Mouse (Mus musculus): ENCODE measurements around the gene Hmgn2. TPM values are rescaled to one million over a fixed set of nuclear protein-coding genes. Genes with fewer than 3 reads are reported as not detected.
"Not testable (repeated sequence)": the region's sequence is repeated elsewhere in the genome, so short reads cannot be mapped to it uniquely, and the experiment has no call there.

Gene Hmgn2
- total RNA-seq, 1 experiment from 2014 or later: 299 TPM

DNA sequence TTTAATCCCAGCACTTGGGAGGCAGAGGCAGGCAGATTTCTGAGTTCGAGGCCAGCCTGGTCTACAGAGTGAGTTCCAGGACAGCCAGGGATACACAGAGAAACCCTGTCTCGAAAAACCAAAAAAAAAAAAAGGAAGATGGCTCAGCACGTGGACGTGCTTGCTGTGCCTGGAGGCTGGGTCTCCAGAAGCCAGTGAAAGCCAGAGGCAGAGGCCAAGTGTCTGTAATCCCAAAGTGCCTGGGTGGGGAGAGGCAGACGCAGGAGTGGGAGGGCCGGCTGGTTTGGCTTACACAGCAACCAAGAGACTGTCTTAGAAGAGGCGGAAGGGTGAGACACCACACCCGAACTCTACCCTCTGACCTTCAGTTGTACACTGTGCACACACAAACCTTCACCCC is 19.8 kb upstream of the Hmgn2 start:
- ATAC-seq (ENCODE audit: extremely low read depth, insufficient number of reproducible peaks, low FRiP score, poor library complexity, severe bottlenecking): not testable (repeated sequence)

DNA sequence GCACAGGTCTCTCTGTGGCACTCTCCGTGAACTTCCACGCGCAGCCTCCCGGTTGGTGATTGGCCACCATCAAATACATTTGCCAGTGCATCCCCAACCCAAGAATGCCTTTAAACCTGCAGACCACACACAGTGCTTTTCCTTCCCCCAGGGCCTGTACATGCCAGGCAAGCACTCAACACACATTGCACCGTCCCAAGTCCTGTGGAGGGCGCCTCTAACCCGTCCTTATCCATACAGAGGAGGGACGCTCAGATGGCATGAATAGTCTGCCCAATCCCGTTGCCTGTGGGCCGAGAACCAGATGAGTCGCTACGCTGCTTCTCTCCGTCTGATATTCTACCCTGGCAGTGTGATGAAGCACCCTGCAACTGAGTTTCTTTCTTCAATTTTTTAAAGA is 14.5 kb upstream of the Hmgn2 start:
- no peak for ATAC-seq (ENCODE audit: extremely low read depth, insufficient number of reproducible peaks, low FRiP score, poor library complexity, severe bottlenecking)

DNA sequence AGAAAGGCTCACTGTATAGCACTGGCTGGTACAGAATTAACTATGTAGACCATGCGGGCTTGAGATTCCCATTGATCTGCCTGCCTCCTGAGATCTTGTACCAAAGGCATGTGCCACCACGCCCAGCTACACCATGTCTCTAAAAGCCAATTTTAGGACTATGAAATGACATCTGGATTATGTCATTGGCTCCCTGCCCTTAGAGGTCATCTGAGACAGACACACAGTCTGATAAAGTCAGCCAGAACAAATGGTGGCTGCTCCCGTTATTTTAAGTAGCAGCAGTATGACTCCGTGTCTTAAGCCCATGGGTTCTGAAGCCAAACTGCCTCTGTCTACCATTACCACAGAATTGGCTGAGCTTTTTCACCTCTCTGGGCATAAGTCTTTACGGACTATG is 12.0 kb upstream of the Hmgn2 start:
- ATAC-seq (ENCODE audit: extremely low read depth, insufficient number of reproducible peaks, low FRiP score, poor library complexity, severe bottlenecking): no peak

DNA sequence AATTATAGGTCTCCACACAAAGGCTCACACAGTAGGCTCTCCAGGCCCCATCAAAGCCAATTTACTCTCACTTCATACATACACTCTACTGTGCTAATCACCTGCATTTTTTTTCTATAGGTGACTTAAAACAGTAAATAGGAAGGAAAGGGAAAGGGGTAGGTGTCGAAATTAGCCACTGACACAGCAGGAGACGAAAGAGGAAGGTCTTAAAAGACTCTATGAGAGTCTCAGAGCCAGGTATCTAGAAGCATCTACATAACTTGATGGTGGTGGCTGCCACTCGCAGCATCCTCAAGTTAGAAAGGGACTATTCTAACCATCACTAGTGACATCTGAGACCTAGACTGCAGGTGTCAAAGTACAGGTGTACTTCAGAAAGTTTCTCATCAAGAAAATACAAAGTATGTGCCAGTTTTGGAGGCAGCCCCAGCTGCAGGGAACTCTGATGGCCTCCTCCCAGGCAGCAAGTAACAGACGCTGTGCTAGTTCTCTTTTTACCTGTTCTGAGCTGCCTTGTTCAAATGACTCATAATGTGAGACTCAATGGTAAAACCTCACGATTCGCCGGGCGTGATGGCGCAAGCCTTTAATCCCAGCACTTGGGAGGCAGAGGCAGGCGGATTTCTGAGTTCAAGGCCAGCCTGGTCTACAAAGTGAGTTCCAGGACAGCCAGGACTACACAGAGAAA is 9.7 kb upstream of the Hmgn2 start:
- peak; percentile 62; the same call in 1 of the 2 replicates for ATAC-seq (ENCODE audit: extremely low read depth, insufficient number of reproducible peaks, low FRiP score, poor library complexity, severe bottlenecking)

DNA sequence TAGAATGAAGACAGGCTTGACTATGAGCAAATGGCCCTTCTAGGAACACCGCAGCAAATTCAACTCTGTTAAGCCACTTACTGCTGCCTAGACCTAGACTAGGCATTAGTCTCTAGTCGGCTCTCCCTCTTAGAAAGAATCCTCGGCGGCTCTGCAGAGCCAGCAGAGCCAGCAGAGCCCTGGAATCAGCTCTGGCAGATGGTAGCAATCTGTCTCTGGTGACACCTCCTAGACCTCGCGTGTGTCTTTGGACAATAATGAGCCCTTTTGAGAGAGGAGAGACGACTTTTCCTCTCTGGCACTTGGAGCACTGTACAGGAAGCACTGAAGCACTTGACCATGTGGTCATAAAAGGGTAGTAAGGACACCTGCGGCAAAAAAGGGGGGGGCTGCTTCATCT is 3.3 kb upstream of the Hmgn2 start:
- no peak for ATAC-seq (ENCODE audit: extremely low read depth, insufficient number of reproducible peaks, low FRiP score, poor library complexity, severe bottlenecking)

DNA sequence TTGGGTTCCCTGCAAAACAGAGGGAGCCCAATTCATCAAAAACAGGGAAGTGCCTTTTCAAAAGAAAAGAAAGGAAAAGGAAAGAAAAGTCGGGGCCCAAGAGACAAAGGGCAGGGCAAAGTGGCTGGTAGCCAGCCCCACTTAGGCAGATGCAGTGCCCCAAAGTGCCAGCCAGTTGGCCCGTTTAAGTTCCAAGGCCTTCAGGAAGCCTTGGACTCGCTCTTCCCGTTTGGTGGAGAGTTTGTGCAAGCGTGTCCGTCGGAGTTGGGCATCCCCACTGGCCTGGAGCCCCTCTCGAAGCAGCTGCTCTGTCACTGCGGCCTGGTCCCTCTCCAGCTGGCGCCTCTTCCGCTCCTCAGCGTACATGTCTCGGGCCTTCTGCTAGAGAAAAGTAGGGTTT is 2.4 kb upstream of the Hmgn2 start:
- ATAC-seq (ENCODE audit: extremely low read depth, insufficient number of reproducible peaks, low FRiP score, poor library complexity, severe bottlenecking): no peak

DNA sequence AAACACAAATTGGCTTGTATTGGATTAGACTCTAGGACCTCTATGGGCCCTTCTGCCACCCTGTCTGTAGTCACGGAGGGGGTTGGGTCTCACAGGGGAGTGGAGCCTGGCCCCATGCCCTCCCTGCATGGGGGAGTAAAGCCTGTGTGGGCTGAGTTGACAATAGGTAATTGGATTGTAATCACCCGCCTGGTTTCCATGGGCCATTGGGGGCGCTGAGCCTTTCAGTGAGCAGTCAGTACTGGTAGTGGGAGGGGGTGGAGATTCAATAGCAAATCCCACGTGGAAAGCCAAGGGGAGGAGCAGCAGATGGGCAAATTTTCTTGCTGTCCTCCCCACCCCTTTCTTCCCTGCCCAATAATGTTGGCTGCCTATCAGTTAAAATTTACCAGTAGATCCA is 1.7 kb upstream of the Hmgn2 start:
- no peak for ATAC-seq (ENCODE audit: extremely low read depth, insufficient number of reproducible peaks, low FRiP score, poor library complexity, severe bottlenecking)

DNA sequence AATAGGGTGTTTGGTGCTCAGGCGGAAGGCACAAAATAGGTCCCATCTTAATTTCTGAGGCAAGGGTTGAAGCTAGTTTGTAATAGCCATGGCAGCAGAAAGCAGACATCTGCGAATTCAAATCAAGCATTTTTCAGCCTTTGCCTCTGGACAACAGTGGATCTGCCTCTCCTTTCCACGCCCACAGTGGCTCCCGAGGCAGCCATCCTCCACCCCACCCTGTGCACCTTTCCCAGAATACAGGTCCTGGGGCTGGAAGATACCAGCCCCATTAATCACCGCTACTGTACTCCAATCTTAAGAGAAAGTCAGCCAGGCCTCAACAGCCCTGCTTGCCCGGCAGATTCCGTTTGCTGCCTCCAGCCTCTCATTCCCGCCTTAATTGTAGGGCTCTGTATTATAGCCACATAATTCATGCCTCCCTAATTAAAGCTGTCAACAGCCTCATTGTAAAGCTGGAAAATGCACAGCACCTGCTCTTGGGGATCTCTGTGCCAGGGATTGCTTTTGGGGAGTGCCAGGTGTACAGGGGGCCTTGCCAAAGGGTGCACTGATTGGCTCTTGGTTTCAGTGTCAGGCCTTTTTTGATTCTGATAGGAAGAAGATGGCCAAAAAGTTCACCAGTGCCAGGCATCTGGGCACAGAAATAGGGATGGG is 792 bp upstream of the Hmgn2 start:
- no peak for ATAC-seq (ENCODE audit: extremely low read depth, insufficient number of reproducible peaks, low FRiP score, poor library complexity, severe bottlenecking)

DNA sequence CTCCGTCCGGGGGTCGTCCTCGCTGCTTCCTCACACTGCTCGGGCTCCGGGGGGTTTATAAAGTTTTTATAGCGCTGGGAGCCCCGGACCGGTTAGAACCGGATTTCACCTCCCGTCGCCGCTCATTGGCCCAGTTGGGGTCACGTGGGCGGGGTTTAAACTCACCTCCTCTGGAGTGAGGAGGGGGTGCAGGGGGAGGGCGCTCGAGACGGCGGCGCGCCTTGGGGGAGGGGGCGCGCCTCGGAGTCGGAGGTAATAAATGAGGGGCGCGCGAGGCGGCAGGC is 642 bp downstream of the Hmgn2 start:
- ATAC-seq (ENCODE audit: extremely low read depth, insufficient number of reproducible peaks, low FRiP score, poor library complexity, severe bottlenecking): peak; percentile 52

DNA sequence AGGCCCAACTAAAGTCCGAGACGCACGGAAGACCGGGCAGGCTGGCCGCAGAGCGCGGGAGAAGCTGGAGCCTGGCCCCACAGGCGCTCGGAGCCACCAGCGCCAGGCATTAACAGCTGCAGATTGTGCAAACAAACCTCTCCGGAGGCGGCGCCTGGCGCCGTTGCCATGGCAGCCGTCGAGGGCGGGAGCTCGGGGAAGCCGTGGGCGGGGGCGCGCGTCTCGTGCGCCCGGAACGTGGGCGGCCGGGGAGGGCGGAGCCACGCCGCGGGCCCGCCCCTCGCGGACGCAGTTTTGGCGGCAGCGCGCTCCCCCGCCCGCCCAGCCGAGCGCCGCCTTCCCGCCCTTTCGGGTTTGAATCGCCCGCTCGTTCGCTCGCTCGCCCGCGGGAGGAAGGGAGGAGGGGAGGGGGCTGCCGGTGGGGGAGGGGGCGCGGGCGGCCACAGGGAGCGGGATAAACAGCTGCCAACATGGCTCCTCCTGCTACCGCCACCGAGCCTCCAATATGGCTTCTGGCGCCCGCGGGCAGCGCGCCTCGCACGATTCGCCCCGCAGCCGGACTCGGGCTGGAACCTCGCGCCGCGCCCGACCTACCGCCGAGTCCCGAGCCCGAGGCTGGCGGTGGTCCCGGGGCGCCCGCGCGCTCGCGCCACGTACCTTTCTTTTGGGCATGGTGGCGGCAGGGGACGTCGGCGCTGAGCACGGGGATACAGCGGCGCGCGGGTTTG is 1.1 kb downstream of the Hmgn2 start:
- peak; percentile 71 for ATAC-seq (ENCODE audit: extremely low read depth, insufficient number of reproducible peaks, low FRiP score, poor library complexity, severe bottlenecking)

DNA sequence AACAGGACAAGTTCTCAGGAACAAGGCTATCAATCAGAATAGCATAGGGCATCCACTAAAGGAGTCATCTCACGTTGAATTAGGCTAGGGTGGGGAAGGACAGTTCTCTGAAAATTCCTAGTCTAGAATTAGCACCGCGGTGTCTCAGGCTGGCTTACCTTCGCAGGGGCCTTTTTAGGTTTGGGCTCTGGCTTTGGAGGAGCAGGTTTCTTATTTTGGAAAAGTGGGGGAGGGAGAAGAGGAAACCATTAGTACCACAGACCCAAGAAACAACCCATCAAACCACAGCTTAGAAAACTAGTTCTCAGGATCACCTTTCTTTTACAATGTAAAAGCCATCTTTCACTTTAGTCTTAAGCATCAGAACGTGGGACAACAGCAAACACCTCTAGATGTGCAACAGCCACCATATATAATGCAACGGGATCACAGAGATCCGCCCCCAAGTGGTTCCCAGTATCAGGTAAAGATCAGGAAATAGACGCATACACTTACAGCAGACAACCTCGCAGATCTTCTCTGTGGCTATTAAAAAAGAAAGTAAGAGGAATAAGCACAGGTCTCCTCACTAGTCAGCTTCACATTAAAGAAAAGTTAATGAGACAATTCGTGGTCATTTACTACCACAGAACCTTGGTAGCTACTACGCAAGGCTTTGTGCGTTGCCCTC is 2.0 kb downstream of the Hmgn2 start:
- ATAC-seq (ENCODE audit: extremely low read depth, insufficient number of reproducible peaks, low FRiP score, poor library complexity, severe bottlenecking): no peak

DNA sequence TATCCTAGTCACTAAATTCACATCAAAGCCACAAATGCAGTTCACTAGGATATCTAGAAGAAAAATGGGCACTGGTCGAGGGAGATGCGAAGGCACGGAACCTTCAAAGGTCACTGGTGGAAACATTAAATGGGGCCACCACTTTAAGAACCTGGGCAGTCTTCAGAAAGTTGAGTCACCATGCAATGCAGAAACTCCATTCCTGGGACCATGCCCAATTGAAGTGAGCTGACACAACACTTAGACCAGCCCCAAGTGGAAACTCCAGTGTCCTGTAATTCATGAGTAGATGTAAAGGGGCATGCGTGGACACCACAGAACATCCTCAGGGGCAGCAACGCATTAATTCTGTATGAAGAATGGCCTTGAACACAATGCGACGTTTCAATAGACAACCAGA is 5.9 kb downstream of the Hmgn2 start:
- no peak for ATAC-seq (ENCODE audit: extremely low read depth, insufficient number of reproducible peaks, low FRiP score, poor library complexity, severe bottlenecking)

DNA sequence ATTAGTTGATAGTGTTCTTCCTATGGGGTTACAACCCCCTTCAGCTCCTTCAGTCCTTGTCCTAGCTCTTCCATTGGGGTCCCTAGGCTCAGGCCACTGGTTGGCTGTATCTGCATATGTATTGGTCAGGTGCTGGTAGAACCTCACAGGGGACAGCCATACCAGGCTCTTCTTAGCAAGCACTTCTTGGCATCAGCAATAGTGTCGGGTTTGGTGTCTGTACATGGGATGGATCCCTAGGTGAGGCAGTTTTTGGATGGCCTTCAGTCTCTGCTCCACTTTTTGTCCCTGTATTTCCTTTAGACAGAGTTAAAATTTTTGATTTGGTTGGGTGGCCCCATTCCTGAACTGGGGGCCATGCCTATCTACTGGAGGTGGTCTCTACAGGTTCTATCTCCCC is 9.6 kb downstream of the Hmgn2 start:
- ATAC-seq (ENCODE audit: extremely low read depth, insufficient number of reproducible peaks, low FRiP score, poor library complexity, severe bottlenecking): no peak

DNA sequence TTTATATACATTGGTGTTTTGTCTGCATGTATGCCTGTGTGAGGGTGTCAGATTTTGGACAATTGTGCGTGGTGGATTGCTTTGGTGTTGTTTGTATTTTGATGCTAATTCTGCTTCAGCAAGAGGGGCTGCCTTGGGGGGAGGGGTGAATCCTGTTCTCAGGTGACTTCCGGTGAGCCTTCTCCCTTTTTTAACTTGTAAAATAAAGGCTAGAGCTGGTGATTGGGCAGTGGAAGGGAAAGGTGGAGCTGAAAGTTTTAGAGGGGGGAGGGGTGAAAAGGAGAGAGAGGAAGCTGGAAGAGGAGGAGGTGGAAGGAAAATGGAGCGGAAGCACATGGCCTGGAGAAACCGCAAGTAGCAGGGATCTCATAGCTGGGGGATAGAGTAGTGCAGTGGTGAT is 12.1 kb downstream of the Hmgn2 start:
- ATAC-seq (ENCODE audit: extremely low read depth, insufficient number of reproducible peaks, low FRiP score, poor library complexity, severe bottlenecking): no peak

DNA sequence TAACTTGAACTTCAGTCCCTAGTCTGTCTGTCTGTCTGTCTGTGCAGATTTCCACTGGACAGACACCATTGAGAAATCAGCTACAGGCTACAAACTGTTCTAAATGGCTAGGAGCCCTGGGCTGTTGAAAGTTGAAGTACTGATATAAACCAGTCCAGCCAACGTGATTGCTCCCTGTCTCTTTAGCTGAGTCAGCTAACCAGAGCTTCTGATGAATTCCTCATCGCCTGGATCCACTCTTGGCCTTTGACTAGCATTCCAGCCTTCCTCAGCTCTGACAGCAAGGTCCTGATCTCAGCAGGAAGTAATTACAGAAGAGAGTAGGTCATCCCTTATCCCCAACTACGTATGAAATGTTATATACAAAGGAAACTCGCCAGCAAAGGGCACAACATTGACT is 21.7 kb downstream of the Hmgn2 start:
- ATAC-seq (ENCODE audit: extremely low read depth, insufficient number of reproducible peaks, low FRiP score, poor library complexity, severe bottlenecking): no peak

DNA sequence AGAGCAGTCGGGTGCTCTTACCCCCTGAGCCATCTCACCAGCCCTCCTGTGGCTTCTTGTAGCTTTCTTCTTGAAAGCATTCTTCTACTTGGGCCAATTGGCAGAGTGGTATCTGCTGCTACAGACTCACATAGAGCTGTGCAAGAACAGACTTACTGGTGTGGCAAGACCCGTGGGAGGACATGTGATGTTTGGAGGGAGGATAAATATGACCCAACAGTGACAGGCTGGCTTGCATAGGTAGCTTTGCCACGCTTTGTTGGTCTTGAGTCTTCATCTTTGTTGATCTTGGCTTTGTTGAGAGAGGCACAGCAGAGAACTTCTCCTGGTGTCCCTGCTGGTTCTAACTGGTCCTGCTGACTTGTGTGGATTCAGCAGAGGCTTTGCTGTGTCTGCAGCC is 24.7 kb downstream of the Hmgn2 start:
- no peak for ATAC-seq (ENCODE audit: extremely low read depth, insufficient number of reproducible peaks, low FRiP score, poor library complexity, severe bottlenecking)

DNA sequence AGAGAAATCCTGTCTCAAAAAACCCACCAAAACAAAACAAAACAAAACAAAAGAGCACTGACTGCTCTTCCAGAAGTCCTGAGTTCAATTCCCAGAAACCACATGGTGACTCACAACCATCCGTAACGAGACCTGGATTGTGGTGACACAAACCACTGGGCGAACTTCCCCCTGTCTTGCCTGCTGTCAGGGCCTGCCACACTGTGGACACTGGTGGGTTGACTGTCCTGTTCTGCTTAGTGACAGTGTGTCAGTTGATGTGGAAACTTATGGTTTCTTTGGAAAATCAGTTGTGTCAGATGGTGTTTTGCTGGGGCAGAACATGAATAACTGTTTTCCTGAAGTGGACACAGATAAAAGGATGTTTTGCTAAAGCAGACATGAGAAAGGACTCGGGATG is 25.8 kb downstream of the Hmgn2 start:
- ATAC-seq (ENCODE audit: extremely low read depth, insufficient number of reproducible peaks, low FRiP score, poor library complexity, severe bottlenecking): no peak

DNA sequence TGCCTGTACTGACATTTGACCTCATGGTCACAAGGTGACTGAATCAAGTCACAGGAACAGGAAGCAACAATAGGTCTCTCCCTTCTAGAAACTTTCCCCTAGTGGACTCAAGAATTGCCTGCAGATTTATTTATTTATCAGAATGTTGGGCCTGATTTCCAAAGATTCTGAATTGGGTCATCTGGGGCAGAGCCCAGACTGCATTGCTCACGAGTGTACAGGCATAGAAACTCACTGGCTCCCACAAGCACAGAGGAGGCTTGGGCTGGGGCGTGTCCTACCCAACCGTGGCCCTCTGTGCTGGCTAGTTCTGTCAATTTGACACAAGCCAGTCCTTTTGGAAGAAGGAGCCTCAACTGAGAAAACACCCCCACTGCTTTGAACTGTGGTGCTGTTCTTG is 26.9 kb downstream of the Hmgn2 start:
- ATAC-seq (ENCODE audit: extremely low read depth, insufficient number of reproducible peaks, low FRiP score, poor library complexity, severe bottlenecking): 0 out of 2 replicates have a peak, but pooled peaks have one; percentile 26

DNA sequence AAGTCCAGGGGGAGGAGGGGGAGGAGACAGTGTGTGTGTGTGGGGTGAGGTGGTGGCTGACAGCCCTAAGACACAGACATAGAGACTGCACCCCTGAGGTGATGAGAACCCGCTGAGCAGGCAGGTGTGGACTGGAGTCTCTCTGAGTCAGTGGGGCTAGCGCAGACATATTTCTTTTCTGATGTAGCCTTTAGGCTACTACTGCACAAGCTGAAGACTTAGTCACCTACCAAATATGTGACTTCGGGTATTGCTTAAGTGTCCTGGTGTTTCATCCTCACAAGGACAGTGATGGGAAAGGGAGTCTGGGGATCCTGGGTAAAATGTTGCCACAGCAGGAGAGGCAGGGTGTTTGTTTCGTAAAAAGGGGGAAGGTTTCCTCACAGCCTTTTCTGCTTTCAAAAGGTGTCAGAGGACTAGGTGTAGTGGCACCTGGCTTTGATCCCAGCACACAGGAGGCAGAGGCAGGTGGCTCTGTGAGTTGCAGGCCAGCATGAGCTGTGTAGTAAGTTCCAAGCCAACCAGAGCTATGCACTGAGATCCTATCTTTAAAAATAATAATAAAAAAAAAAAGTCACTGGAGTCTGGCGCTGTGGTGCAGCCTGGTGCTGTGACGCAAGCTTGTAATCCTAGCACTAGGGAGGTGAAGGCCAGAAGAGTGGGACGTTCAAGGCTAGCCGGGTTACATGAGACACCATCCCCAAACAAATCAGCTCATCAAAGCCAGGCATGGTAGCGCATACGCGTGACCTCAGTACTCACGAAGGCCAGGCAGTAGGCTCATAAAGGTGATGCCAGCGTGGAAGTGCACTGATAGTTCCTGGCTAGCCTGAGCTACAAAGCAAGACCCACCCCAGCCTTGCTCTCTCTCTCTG is 27.8 kb downstream of the Hmgn2 start:
- no peak for ATAC-seq (ENCODE audit: extremely low read depth, insufficient number of reproducible peaks, low FRiP score, poor library complexity, severe bottlenecking)
